Mouse (Mus musculus): ENCODE data around the gene Znrd1as.

DNA sequence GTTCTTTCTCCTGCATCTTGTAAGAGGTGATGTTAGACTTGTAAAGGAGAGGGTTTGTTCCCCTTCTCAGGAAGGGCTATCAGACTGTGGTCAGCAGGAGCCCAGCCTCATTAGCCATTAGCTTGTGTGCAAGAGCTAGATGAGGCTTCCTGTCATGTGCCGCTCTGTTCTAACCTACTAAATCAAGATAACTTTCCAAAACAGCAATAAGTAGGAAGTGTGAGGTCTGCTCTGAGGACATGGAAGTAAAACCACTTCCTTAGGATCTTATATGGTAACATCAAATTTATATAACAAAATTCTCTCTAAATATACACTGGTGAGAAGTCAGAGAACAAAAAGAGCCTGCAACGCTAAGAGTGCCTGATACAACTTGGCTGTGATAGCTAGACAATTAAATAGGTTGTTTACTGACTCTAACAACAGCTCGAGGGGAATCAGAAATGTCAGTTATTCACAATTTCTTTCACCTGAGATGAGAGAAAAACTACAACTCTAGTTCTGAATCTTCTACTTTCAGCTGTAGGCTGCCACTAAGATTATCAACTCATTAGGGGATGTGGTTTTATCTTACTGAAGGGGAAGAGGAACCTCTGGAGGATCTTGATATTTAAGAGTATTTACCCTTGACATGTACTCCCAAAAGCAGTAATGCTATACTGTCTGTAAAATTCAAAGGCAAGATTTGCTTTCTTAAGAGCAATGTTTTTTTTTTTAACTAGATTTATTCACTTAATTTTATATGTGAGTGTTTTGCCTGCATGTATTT lies 34.1 kb downstream of the Znrd1as start:
- no peak for TF ChIP-seq CTCF (IDR thresholded peaks at IDR 0.05; ENCODE audit: low read depth)
- no peak for TF ChIP-seq EP300 (IDR thresholded peaks at IDR 0.05; ENCODE audit: low read depth)
